Mouse (Mus musculus) layer of hippocampus, adult 18-20 months (tissue): Measurements from ENCODE around the gene Slc7a15. TPM values are rescaled to one million over a fixed set of nuclear protein-coding genes. Genes with fewer than 3 reads are reported as not detected.

Source experiments
- DNase-seq, 2 experiments: peaks; one replicate each; pipeline ENCODE4 v3.0.0; 2022; ENCODE audit warnings: low spot score in 2 of 2
- total RNA-seq, 2 experiments: library from RNA; stranded (reverse); gene quantifications; 2 replicates each; pipeline ENCODE4 v1.2.3; 2021

Gene Slc7a15
- total RNA-seq, 2 experiments from 2014 or later: not detected

GRCm38 (mm10) chr12:8487959-8488651, 110.8 kb downstream of the Slc7a15 start:
- DNase-seq: no peak

DNA sequence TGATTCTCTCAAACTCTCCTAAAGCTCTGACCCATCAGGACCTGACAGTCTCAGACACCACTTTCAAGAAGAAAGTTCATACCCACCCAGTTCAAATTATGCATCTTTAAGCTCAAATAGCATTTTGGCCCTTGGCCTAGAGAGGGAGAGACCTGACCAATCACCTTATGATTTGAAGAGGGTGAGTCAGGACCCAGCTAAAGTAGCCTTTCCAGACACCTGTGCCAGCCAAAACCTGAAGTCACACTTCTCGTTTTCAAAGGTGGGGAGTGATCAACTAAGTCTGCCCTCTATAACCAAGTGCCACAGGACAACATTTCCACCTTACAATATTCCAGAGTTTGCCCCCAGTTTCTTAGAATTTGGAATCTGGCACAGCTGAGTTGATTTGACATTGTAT, 111.6 kb downstream of the Slc7a15 start:
- no peak for DNase-seq

GRCm38 (mm10) chr12:8485247-8485646, 113.6 kb downstream of the Slc7a15 start:
- no peak for DNase-seq

GRCm38 (mm10) chr12:8482169-8482568, 116.7 kb downstream of the Slc7a15 start:
- no peak for DNase-seq

Other genes with a start within 250 kb of the Slc7a15 start
- gene Rhob, start 99.1 kb downstream of the Slc7a15 start, total RNA-seq: 100 to 1,000 TPM; 360 to 385 TPM
- gene Pum2, start 75.1 kb upstream of the Slc7a15 start, total RNA-seq: 100 to 1,000 TPM; 195 to 211 TPM
- gene Sdc1, start 172.3 kb upstream of the Slc7a15 start, total RNA-seq: 1 to 10 TPM in 1 of 2 experiments, under 1 TPM in 1; 0.67 to 1.0 TPM